Mouse (Mus musculus): ENCODE results near the gene Ggct.

Gene Ggct

DNA sequence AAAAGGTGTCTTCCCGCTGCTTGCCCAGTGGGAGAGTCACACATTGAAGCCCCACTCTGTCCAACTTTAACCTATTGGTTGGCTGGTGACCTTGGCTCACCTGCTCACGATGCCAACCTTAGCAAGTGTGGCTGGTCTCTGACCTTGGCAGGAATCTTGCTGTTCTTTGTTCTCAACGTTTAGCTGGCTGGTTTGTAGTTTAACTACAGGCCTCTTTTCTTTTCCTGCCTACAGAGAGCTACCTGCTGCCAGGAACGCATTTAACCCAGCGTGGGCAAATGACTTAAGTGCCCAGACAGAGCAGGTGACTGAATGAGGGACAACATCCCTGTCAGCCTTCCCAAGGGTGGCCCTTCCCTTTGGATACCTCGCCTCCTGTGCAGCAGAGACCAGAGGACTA is 5.0 kb upstream of the Ggct start:
- no peak for ATAC-seq (ENCODE audit: insufficient number of reproducible peaks, low FRiP score, low TSS enrichment)

DNA sequence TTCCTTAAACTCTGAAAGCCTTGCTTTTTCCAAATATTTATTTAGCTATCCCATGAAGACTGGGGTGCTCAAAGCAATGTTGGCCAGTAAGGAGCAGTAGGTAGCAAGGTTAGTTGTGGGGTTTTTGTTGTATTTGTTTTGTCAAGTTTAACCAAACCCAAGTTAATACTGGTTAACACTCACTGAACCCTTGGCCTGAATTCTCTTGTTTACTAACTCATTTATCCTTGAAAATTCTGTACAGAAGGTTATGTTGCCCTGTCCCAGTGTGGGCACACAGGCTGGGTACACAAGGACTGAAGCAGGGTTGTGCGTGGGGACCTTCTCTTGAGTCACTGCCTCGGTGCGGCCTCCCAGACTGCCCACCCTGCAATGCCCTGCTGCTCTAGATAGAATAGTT is 3.6 kb upstream of the Ggct start:
- no peak for ATAC-seq (ENCODE audit: insufficient number of reproducible peaks, low FRiP score, low TSS enrichment)

- ATAC-seq (ENCODE audit: insufficient number of reproducible peaks, low FRiP score, low TSS enrichment), result no peak; the same call in 1 of the 2 replicates
These were observed 609 bp downstream of the Ggct start for GRCm38 (mm10) chr6:54992141-54992540.

DNA sequence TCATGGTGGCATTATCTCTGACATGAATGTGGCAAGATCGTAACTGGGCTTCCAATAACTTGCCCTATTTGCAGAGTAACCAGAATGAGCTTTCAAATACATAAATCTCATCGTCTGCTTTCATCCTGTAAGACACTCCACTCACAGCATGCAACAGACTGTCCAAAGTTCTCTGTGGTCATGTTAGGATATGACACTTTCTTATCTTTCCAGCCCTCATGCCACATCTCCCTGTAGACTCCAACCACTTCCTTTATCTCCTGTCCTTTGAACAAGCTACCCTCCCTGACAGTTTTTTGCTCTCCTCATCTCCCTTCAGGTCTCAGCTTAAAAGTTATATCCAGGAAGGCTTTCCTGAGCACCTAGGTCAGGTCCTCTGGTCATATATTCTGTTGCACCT is 1.6 kb downstream of the Ggct start:
- ATAC-seq (ENCODE audit: insufficient number of reproducible peaks, low FRiP score, low TSS enrichment), result no peak

- no peak for ATAC-seq (ENCODE audit: insufficient number of reproducible peaks, low FRiP score, low TSS enrichment)
These were observed 4.6 kb downstream of the Ggct start for GRCm38 (mm10) chr6:54988141-54988540.

DNA sequence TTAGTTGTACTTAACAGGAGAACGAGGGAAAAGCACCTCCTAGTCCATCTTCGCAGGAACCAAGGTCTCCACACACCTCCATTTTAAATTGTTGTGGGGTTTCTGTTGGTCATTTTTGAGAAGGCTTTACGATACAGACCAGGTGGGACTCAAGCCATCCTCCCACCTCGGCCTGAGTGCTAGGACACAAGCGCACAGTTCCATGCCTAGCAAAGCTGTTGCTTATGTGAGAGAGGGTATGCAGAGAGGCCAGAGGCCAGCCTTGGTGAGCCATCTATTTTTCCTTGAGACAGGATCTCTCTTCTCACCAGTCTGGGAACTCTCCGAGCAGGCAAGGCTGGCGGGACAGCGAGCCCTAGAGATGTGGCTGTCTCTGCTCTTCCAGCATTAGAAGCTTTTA is 8.7 kb downstream of the Ggct start:
- ATAC-seq (ENCODE audit: insufficient number of reproducible peaks, low FRiP score, low TSS enrichment), result no peak

GRCm38 (mm10) chr6:54983526-54984050 is 9.2 kb downstream of the Ggct start:
- ATAC-seq (ENCODE audit: insufficient number of reproducible peaks, low FRiP score, low TSS enrichment), result no peak

DNA sequence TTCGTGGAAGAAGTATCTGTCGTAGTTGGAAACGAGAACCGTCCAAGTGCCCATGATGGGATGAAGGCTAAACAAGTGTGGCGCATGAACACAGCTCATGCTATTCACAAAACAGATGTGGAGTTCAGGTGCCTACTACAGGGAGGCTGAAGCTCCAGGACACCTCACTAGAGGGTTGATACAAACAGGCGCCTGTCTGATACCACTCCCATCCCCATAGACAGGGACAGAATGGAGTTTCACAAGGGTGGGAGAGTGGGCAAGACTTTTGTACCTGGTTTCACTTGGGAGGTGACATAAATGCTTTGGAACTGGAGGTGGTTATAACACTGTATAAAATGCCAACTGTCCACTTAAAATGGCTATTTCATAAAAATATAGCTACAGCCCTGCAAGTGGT is 13.3 kb downstream of the Ggct start:
- no peak for ATAC-seq (ENCODE audit: insufficient number of reproducible peaks, low FRiP score, low TSS enrichment)

- 0 out of 2 replicates have a peak, but pooled peaks have one; percentile 4 for ATAC-seq (ENCODE audit: insufficient number of reproducible peaks, low FRiP score, low TSS enrichment)
These were observed 17.1 kb downstream of the Ggct start for GRCm38 (mm10) chr6:54975616-54976015.

- ATAC-seq (ENCODE audit: insufficient number of reproducible peaks, low FRiP score, low TSS enrichment), result no peak
These were observed 18.2 kb downstream of the Ggct start for GRCm38 (mm10) chr6:54974501-54974900.

DNA sequence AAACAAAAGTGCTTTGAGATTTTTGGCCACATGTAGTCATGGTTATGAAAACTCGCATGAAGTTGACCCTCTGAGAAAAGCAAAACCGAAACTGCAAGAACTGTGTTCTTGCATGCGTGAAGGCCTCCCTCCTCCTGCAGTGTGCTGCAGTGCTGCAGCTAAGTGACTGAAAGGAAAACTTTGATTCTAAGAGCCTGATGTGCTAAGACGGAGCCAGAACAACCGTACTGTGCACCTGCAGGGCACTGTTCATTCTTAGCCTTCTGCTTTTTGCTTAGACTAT is 19.9 kb downstream of the Ggct start:
- ATAC-seq (ENCODE audit: insufficient number of reproducible peaks, low FRiP score, low TSS enrichment), result no peak

- peak; percentile 63 for ATAC-seq (ENCODE audit: insufficient number of reproducible peaks, low FRiP score, low TSS enrichment)
These were observed 20.4 kb downstream of the Ggct start, which contains the start of gene Nod1 for GRCm38 (mm10) chr6:54972111-54972928. Nod1 (minus strand) TSS chr6:54972612.

- ATAC-seq (ENCODE audit: insufficient number of reproducible peaks, low FRiP score, low TSS enrichment), result no peak
These were observed 21.0 kb downstream of the Ggct start for GRCm38 (mm10) chr6:54971731-54972110.

DNA sequence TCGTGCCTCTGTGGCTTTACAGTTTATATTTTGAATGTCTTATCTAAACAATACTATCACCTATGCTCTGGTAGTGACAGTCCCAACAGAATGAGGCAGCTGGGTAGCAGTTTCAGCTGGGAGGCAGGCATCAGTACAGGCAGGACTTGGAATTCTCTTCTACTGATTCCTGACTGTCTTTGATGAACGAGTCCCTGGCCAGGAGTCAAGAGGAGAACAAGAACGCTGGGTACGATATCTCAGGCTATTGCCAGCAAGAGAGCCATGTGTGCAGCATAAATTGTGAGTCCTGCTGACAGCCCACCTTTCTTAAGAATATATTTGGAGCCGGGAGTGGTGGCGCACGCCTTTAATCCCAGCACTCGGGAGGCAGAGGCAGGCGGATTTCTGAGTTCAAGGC is 22.2 kb downstream of the Ggct start:
- ATAC-seq (ENCODE audit: insufficient number of reproducible peaks, low FRiP score, low TSS enrichment), result no peak

GRCm38 (mm10) chr6:54969801-54970200 is 22.9 kb downstream of the Ggct start:
- no peak for ATAC-seq (ENCODE audit: insufficient number of reproducible peaks, low FRiP score, low TSS enrichment)

- ATAC-seq (ENCODE audit: insufficient number of reproducible peaks, low FRiP score, low TSS enrichment), result no peak
These were observed 25.2 kb downstream of the Ggct start for GRCm38 (mm10) chr6:54967591-54967990.

DNA sequence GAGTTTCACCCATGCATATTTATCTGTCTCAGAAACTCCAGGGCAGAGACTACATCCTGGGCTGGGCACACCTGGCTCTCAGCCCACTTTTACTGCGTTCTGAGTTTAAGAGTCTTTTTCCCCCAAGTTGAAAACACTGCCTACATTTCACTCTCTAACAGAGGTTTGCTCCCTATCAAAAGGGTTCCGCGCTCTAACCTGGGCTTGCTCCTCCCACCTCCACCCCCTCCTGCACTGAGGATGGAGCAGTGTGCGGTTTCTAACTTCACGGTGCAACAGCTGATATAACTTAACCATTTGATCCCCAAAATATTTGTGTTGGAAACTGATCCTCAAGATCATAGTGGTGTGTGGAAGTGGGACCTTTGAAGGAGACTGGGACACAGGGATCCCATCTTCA is 27.5 kb downstream of the Ggct start:
- no peak for ATAC-seq (ENCODE audit: insufficient number of reproducible peaks, low FRiP score, low TSS enrichment)

- no peak for ATAC-seq (ENCODE audit: insufficient number of reproducible peaks, low FRiP score, low TSS enrichment)
These were observed 28.0 kb downstream of the Ggct start for GRCm38 (mm10) chr6:54964755-54965154.

- ATAC-seq (ENCODE audit: insufficient number of reproducible peaks, low FRiP score, low TSS enrichment), result no peak
These were observed 29.2 kb downstream of the Ggct start for GRCm38 (mm10) chr6:54963599-54963998.

DNA sequence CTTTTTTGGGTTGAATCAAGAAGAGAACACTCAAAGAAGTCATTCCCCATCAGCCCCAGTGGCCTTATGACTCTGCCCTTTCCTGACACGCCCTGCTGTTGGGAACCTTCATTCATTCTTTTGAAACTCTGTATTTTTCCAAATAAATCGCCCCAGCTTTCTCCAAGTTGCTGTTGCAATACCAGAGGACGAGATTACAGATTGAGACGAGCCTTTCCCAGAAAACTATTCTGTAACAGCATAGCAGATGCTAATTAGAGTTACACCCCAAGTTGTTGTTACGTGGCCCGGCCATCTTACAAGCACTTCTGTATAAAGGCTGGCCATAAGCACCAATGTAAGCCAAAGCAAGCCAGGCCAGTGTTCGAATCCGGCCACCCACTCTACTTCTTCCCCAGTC is 35.1 kb downstream of the Ggct start:
- ATAC-seq (ENCODE audit: insufficient number of reproducible peaks, low FRiP score, low TSS enrichment), result no peak

DNA sequence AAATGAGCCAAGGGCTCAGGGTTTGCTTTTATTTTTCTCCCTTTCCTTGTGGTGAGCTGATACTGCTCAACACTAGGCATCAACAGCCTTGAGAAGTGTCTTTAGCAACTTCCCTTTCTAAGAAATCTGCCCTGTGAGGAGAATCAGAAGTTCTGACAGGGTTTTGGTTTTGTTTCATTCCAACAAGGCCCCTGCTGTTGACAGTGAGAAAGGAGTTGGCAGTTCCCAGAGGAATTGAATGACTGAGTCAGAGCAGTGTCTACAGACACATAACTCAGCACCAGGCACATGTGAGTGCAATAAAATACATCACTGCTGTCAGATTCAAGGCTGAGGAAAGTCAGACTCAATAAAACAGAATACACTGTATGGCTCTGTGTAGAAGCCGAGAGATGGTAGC is 36.3 kb downstream of the Ggct start:
- no peak for ATAC-seq (ENCODE audit: insufficient number of reproducible peaks, low FRiP score, low TSS enrichment)

DNA sequence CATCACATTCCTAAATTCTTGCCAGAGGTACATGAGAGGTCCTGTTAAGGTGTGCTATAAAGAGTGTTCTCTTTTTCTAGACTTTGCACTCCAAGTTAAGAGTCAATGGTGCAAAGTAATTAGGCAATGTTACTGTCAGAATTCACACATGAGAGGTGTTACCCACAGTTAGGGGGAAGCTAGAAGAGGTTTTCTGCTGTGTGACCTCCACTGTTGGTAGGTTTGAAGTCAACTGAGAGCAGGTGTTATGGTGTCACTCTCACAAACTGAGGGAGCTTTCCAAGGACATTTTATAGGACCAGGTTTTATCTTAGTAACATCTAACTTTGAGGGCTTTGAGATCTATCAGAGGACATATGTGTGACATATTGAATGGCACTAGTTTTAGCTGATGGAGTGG is 36.8 kb downstream of the Ggct start:
- no peak for ATAC-seq (ENCODE audit: insufficient number of reproducible peaks, low FRiP score, low TSS enrichment)

Measured in cerebellum, adult (tissue).